Mouse (Mus musculus): ENCODE measurements around the gene Gpr88. TPM values are rescaled to one million over a fixed set of nuclear protein-coding genes. Genes with fewer than 3 reads are reported as not detected.
"Not testable (repeated sequence)": the region's sequence is repeated elsewhere in the genome, so short reads cannot be mapped to it uniquely, and the experiment has no call there.

Gene Gpr88
- polyA plus RNA-seq, 1 experiment from 2014 or later: 1.6 TPM

DNA sequence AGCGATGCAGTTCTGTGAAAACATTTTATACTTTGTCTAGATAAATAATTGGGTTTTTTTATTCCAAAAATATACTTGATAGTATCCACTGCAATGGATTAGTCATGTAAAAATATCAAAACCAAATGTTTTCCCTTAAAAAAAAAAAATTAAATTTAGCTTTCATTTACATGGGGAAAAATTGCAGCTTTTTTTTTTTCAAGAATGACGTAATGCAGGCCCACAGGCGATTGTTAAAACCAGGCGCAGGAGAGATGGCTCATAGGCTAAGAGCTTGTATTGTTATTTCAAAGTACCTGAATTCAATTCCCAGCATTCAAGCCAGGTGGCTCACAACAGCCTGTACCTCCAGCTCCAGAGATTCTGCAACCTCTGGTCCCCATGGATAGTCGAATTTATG lies 25.9 kb downstream of the Gpr88 start:
- no peak overlapping the region for H3K9ac ChIP-seq (replicated peaks; ENCODE audit: low read length)
- no peak overlapping the region for H3K27ac ChIP-seq (ENCODE audit: low read length)
- no peaks in the 10 kb centered on the region for H3K27me3 ChIP-seq (ENCODE audit: insufficient read depth, low read length)
- no peak overlapping the region for H3K4me3 ChIP-seq (ENCODE audit: low read length)
- no peak for ATAC-seq (ENCODE audit: low FRiP score, low TSS enrichment)
- H3K4me1 ChIP-seq (ENCODE audit: insufficient read depth, low read length): peaks cover 2% of the 10 kb centered on the region; the same call in 1 of the 2 replicates
- no peaks in the 10 kb centered on the region for H3K9me3 ChIP-seq (ENCODE audit: low read length)
- WGBS: 85% methylated on average over 5 of the region's 5 CpGs
- no peaks in the 10 kb centered on the region for H3K36me3 ChIP-seq (ENCODE audit: insufficient read depth, low read length)
- H3K4me2 ChIP-seq (replicated peaks; ENCODE audit: low read depth, low read length): no peak overlapping the region

- H3K36me3 ChIP-seq (ENCODE audit: insufficient read depth, low read length): no peaks in the 10 kb centered on the region
- H3K4me1 ChIP-seq (ENCODE audit: insufficient read depth, low read length): peaks cover 5% of the 10 kb centered on the region; the same call in 1 of the 2 replicates
- no peak overlapping the region for H3K4me3 ChIP-seq (ENCODE audit: low read length)
- WGBS: 88% methylated on average over 6 of the region's 6 CpGs
- H3K4me2 ChIP-seq (replicated peaks; ENCODE audit: low read depth, low read length): no peak overlapping the region
- ATAC-seq (ENCODE audit: low FRiP score, low TSS enrichment): no peak
- H3K27me3 ChIP-seq (ENCODE audit: insufficient read depth, low read length): no peaks in the 10 kb centered on the region
- no peaks in the 10 kb centered on the region for H3K9me3 ChIP-seq (ENCODE audit: low read length)
- H3K27ac ChIP-seq (ENCODE audit: low read length): no peak overlapping the region
- no peak overlapping the region for H3K9ac ChIP-seq (replicated peaks; ENCODE audit: low read length)
Observed at GRCm38 (mm10) chr3:116226915-116227314, 26.4 kb downstream of the Gpr88 start.

- H3K27ac ChIP-seq (ENCODE audit: low read length): no peak overlapping the region
- 41% methylated on average over 17 of the region's 17 CpGs for WGBS
- no peak overlapping the region for H3K9ac ChIP-seq (replicated peaks; ENCODE audit: low read length)
- ATAC-seq (ENCODE audit: low FRiP score, low TSS enrichment): no peak
- H3K9me3 ChIP-seq (ENCODE audit: low read length): no peaks in the 10 kb centered on the region
- peak overlapping the region; percentile 20; the same call in 1 of the 2 replicates for H3K4me2 ChIP-seq (replicated peaks; ENCODE audit: low read depth, low read length)
- peaks cover 14% of the 10 kb centered on the region; the same call in 1 of the 2 replicates for H3K4me1 ChIP-seq (ENCODE audit: insufficient read depth, low read length)
- peak overlapping the region; percentile 5 for H3K4me3 ChIP-seq (ENCODE audit: low read length)
- no peaks in the 10 kb centered on the region for H3K27me3 ChIP-seq (ENCODE audit: insufficient read depth, low read length)
- no peaks in the 10 kb centered on the region for H3K36me3 ChIP-seq (ENCODE audit: insufficient read depth, low read length)
Observed at GRCm38 (mm10) chr3:116222511-116223243, 30.6 kb downstream of the Gpr88 start.

- Histone ChIP-seq H3K27ac (ENCODE audit: low read length) (peak overlapping the region; percentile 60; the same call in 1 of the 2 replicates), H3K36me3 (ENCODE audit: insufficient read depth, low read length) (no peaks in the 10 kb centered on the region), H3K27me3 (ENCODE audit: insufficient read depth, low read length) (no peaks in the 10 kb centered on the region), H3K4me1 (ENCODE audit: insufficient read depth, low read length) (peaks cover 14% of the 10 kb centered on the region; the same call in 1 of the 2 replicates), H3K9ac (replicated peaks; ENCODE audit: low read length) (no peak overlapping the region), H3K4me2 (replicated peaks; ENCODE audit: low read depth, low read length) (no peak overlapping the region), H3K9me3 (ENCODE audit: low read length) (no peaks in the 10 kb centered on the region), H3K4me3 (ENCODE audit: low read length) (no peak overlapping the region)
- peak; percentile 54; the same call in 1 of the 2 replicates for ATAC-seq (ENCODE audit: low FRiP score, low TSS enrichment)
- 18% methylated on average over 3 of the region's 3 CpGs for WGBS
Observed at GRCm38 (mm10) chr3:116221686-116222010, 31.7 kb downstream of the Gpr88 start.

- peak; percentile 39; the same call in 1 of the 2 replicates for ATAC-seq (ENCODE audit: low FRiP score, low TSS enrichment)
Observed at GRCm38 (mm10) chr3:116220980-116221685, 32.2 kb downstream of the Gpr88 start.

DNA sequence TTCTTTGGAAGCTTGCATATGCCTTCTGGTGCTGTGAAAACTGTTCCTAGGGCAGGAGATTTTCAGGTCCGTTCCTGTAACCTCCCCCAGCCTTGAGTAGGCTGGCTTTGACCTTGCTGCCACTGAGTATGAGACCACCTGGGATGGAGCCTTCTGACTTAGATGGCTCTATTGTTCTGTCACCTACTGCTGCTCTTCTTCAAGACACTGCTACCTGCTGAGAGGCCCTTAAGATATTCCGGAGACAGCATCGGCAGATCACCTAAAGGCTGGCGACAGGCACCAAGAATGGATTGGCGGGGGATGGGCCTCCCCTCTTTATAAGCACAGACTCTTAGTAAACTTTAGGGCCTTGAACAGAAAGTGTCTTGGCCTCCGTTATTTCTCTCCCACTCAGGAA lies 35.9 kb downstream of the Gpr88 start:
- H3K9me3 ChIP-seq (ENCODE audit: low read length); H3K36me3 ChIP-seq (ENCODE audit: insufficient read depth, low read length); H3K27ac ChIP-seq (ENCODE audit: low read length); H3K9ac ChIP-seq (replicated peaks; ENCODE audit: low read length); H3K4me2 ChIP-seq (replicated peaks; ENCODE audit: low read depth, low read length); H3K4me3 ChIP-seq (ENCODE audit: low read length); ATAC-seq (ENCODE audit: low FRiP score, low TSS enrichment); H3K27me3 ChIP-seq (ENCODE audit: insufficient read depth, low read length): not testable (repeated sequence)
- H3K4me1 ChIP-seq (ENCODE audit: insufficient read depth, low read length): peaks cover 12% of the 10 kb centered on the region; the same call in 1 of the 2 replicates
- WGBS: 77% methylated on average over 6 of the region's 6 CpGs

More at GRCm38 (mm10) chr3:116220980-116221685, 32.2 kb downstream of the Gpr88 start:
- Histone ChIP-seq H3K4me1 (ENCODE audit: insufficient read depth, low read length) (peaks cover 14% of the 10 kb centered on the region; the same call in 1 of the 2 replicates), H3K27ac (ENCODE audit: low read length) (peak overlapping the region; percentile 60), H3K9ac (replicated peaks; ENCODE audit: low read length) (no peak overlapping the region), H3K36me3 (ENCODE audit: insufficient read depth, low read length) (no peaks in the 10 kb centered on the region), H3K4me3 (ENCODE audit: low read length) (no peak overlapping the region), H3K4me2 (replicated peaks; ENCODE audit: low read depth, low read length) (no peak overlapping the region), H3K27me3 (ENCODE audit: insufficient read depth, low read length) (no peaks in the 10 kb centered on the region), H3K9me3 (ENCODE audit: low read length) (no peaks in the 10 kb centered on the region)
- 44% methylated on average over 6 of the region's 6 CpGs for WGBS

DNA sequence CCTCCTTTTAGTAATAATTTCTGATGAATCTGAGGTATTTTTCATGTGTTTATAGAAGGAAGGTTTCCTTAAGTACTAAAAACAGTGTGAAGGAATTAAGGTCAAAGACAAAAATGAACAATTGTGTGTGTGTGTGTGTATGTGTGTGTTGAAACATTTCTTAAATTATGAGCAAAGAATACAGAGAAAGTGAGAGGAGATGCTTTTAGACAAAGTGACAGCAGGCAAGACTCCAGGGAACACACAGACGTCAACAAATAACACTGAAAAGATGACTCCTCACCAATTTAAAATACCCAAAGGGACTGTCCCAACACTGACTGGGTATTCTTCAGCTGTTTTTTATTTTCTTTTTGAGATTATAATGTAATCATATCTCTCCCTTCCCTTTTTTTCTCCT lies 37.0 kb downstream of the Gpr88 start:
- WGBS: 78% methylated on average over 1 of the region's 1 CpGs
- no peak for ATAC-seq (ENCODE audit: low FRiP score, low TSS enrichment)

DNA sequence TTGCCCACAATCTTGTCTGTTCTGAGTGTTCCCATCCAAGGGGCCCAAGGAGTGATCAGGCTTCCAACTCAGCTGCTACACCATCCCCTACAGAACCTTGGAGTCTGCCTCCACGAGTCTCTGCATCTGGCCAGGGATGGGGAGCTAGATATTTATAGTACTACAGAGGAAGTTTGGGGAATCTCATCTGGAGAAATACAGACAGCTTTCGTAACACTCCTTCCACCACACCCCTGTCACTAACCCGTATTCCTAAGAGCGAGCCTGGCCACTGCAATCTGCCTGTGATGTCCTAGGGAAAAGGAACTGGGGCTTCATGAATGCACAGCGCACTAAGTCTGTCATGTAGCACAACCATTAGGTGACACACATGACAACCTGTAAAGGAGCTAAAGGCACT lies 41.7 kb downstream of the Gpr88 start:
- WGBS: 74% methylated on average over 5 of the region's 5 CpGs
- H3K4me3 ChIP-seq (ENCODE audit: low read length): no peak overlapping the region
- H3K9me3 ChIP-seq (ENCODE audit: low read length): no peaks in the 10 kb centered on the region
- H3K36me3 ChIP-seq (ENCODE audit: insufficient read depth, low read length): no peaks in the 10 kb centered on the region
- no peak for ATAC-seq (ENCODE audit: low FRiP score, low TSS enrichment)
- no peaks in the 10 kb centered on the region for H3K27me3 ChIP-seq (ENCODE audit: insufficient read depth, low read length)
- H3K4me2 ChIP-seq (replicated peaks; ENCODE audit: low read depth, low read length): no peak overlapping the region
- H3K9ac ChIP-seq (replicated peaks; ENCODE audit: low read length): no peak overlapping the region
- H3K27ac ChIP-seq (ENCODE audit: low read length): no peak overlapping the region
- H3K4me1 ChIP-seq (ENCODE audit: insufficient read depth, low read length): peaks cover 14% of the 10 kb centered on the region

More for the DNA sequence above, 37.0 kb downstream of the Gpr88 start:
- no peak overlapping the region for H3K4me3 ChIP-seq (ENCODE audit: low read length)
- no peak overlapping the region for H3K9ac ChIP-seq (replicated peaks; ENCODE audit: low read length)
- H3K27me3 ChIP-seq (ENCODE audit: insufficient read depth, low read length): no peaks in the 10 kb centered on the region
- H3K27ac ChIP-seq (ENCODE audit: low read length): no peak overlapping the region
- H3K4me2 ChIP-seq (replicated peaks; ENCODE audit: low read depth, low read length): no peak overlapping the region
- H3K9me3 ChIP-seq (ENCODE audit: low read length): no peaks in the 10 kb centered on the region
- H3K4me1 ChIP-seq (ENCODE audit: insufficient read depth, low read length): peaks cover 5% of the 10 kb centered on the region; the same call in 1 of the 2 replicates
- no peaks in the 10 kb centered on the region for H3K36me3 ChIP-seq (ENCODE audit: insufficient read depth, low read length)

DNA sequence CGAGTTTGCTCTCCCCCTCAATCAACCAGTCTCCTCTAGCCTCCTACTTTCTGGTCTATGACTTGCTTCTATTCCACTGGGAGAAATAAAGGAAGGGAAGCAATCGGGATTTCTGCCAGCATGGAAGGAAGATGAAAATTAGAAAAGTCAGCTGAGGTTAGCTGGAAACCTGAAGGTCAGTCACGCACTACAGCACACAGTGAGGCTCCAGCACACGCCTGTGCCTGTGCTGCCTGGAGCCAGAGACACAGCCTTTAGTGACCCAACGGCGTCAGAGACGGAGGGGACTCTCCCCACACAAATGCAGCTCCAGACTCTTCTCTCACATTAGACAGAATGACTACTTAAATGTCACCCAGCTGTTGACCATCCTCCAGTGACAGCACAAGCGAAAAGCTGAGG lies 42.6 kb downstream of the Gpr88 start:
- no peaks in the 10 kb centered on the region for H3K9me3 ChIP-seq (ENCODE audit: low read length)
- peak; percentile 95 for ATAC-seq (ENCODE audit: low FRiP score, low TSS enrichment)
- WGBS: 16% methylated on average over 8 of the region's 8 CpGs
- H3K4me1 ChIP-seq (ENCODE audit: insufficient read depth, low read length): peaks cover 19% of the 10 kb centered on the region
- no peaks in the 10 kb centered on the region for H3K36me3 ChIP-seq (ENCODE audit: insufficient read depth, low read length)
- peak overlapping the region; percentile 38 for H3K4me2 ChIP-seq (replicated peaks; ENCODE audit: low read depth, low read length)
- H3K9ac ChIP-seq (replicated peaks; ENCODE audit: low read length): no peak overlapping the region
- no peaks in the 10 kb centered on the region for H3K27me3 ChIP-seq (ENCODE audit: insufficient read depth, low read length)
- H3K4me3 ChIP-seq (ENCODE audit: low read length): no peak overlapping the region
- H3K27ac ChIP-seq (ENCODE audit: low read length): peak overlapping the region; percentile 71

- Histone ChIP-seq H3K9ac (replicated peaks; ENCODE audit: low read length) (no peak overlapping the region), H3K4me2 (replicated peaks; ENCODE audit: low read depth, low read length) (no peak overlapping the region), H3K9me3 (ENCODE audit: low read length) (no peaks in the 10 kb centered on the region), H3K27me3 (ENCODE audit: insufficient read depth, low read length) (no peaks in the 10 kb centered on the region), H3K27ac (ENCODE audit: low read length) (no peak overlapping the region), H3K4me3 (ENCODE audit: low read length) (no peak overlapping the region), H3K4me1 (ENCODE audit: insufficient read depth, low read length) (peaks cover 30% of the 10 kb centered on the region), H3K36me3 (ENCODE audit: insufficient read depth, low read length) (no peaks in the 10 kb centered on the region)
- ATAC-seq (ENCODE audit: low FRiP score, low TSS enrichment): no peak
- 79% methylated on average over 8 of the region's 8 CpGs for WGBS
Observed at GRCm38 (mm10) chr3:116209214-116209613, 44.1 kb downstream of the Gpr88 start.
